Mouse (Mus musculus) adrenal gland, postnatal 25 days (tissue): ENCODE measurements around the gene Qrsl1. TPM values are rescaled to one million over a fixed set of nuclear protein-coding genes. Genes with fewer than 3 reads are reported as not detected.
"Not testable (repeated sequence)": the region's sequence is repeated elsewhere in the genome, so short reads cannot be mapped to it uniquely, and the experiment has no call there.

Experiments
- DNase-seq: peaks from one replicate; pipeline ENCODE4 v3.0.0; 2021; ENCODE audit warnings: mixed read lengths
- long read RNA-seq: library from polyadenylated mRNA; stranded (forward); transcript quantifications from one replicate; pipeline ENCODE4 v2.0.0, GENCODE M21; 2021
- total RNA-seq: library from RNA; stranded (reverse); gene quantifications from 2 replicates; pipeline ENCODE4 v1.2.3, GENCODE M21; 2021

Gene Qrsl1
- 10.7 and 11.4 TPM in 2 replicates for total RNA-seq
- long read RNA-seq, transcript Qrsl1-201 (11 exons, 1,981 nt): major isoform, 19 of 25 reads
- long read RNA-seq, partial matches to known transcripts: 3 of 25 reads
- long read RNA-seq, other reads (novel, unspliced or antisense): 3 of 25 reads

GRCm38 (mm10) chr10:43901578-43902194 is at the start of gene Qrsl1, which contains the start of gene Rtn4ip1:
TSS of gene Qrsl1 (minus strand) at chr10:43901745.
TSS of gene Rtn4ip1 (plus strand) at chr10:43901807.
- peak; percentile 92 for DNase-seq

- DNase-seq: no peak
Measured at GRCm38 (mm10) chr10:43945435-43945834, 43.9 kb upstream of the Qrsl1 start.

GRCm38 (mm10) chr10:43943736-43944135 is 42.2 kb upstream of the Qrsl1 start:
- DNase-seq: no peak

- DNase-seq: no peak
Measured at GRCm38 (mm10) chr10:43939136-43939662, 37.7 kb upstream of the Qrsl1 start.

GRCm38 (mm10) chr10:43928596-43928995 is 27.1 kb upstream of the Qrsl1 start:
- no peak for DNase-seq

- DNase-seq: no peak
Measured at GRCm38 (mm10) chr10:43927736-43928135, 26.2 kb upstream of the Qrsl1 start.

GRCm38 (mm10) chr10:43925776-43926175 is 24.2 kb upstream of the Qrsl1 start:
- not testable (repeated sequence) for DNase-seq

- no peak for DNase-seq
Measured at GRCm38 (mm10) chr10:43923096-43923495, 21.6 kb upstream of the Qrsl1 start.

GRCm38 (mm10) chr10:43918696-43919608 is 17.4 kb upstream of the Qrsl1 start:
- peak; percentile 82 for DNase-seq

GRCm38 (mm10) chr10:43916737-43917136 is 15.2 kb upstream of the Qrsl1 start:
- DNase-seq: no peak

GRCm38 (mm10) chr10:43916181-43916580 is 14.6 kb upstream of the Qrsl1 start:
- no peak for DNase-seq

- DNase-seq: no peak
Measured at GRCm38 (mm10) chr10:43912236-43912635, 10.7 kb upstream of the Qrsl1 start.

- no peak for DNase-seq
Measured at GRCm38 (mm10) chr10:43910873-43911142, 9.3 kb upstream of the Qrsl1 start.

GRCm38 (mm10) chr10:43910032-43910872 is 8.7 kb upstream of the Qrsl1 start:
- no peak for DNase-seq

GRCm38 (mm10) chr10:43904569-43904968 is 3.0 kb upstream of the Qrsl1 start:
- DNase-seq: no peak

GRCm38 (mm10) chr10:43900883-43901570 is 518 bp downstream of the Qrsl1 start:
- DNase-seq: no peak

- DNase-seq: no peak
Measured at GRCm38 (mm10) chr10:43898276-43898675, 3.3 kb downstream of the Qrsl1 start.

GRCm38 (mm10) chr10:43896065-43896464 is 5.5 kb downstream of the Qrsl1 start:
- DNase-seq: no peak

- no peak for DNase-seq
Measured at GRCm38 (mm10) chr10:43892971-43893370, 8.6 kb downstream of the Qrsl1 start.

GRCm38 (mm10) chr10:43888976-43889375 is 12.6 kb downstream of the Qrsl1 start:
- DNase-seq: no peak

GRCm38 (mm10) chr10:43887676-43888075 is 13.9 kb downstream of the Qrsl1 start:
- DNase-seq: no peak

- no peak for DNase-seq
Measured at GRCm38 (mm10) chr10:43871458-43871857, 30.1 kb downstream of the Qrsl1 start.
